Mouse (Mus musculus): ENCODE data around the gene 2610001J05Rik.

- no peak for TF ChIP-seq GATA1 (IDR thresholded peaks at IDR 0.05; ENCODE audit: borderline replicate concordance, low read length)
- TF ChIP-seq FLI1 (IDR thresholded peaks at IDR 0.05; ENCODE audit: low read length) = no peak
Measured at GRCm38 (mm10) chr6:13872076-13872475, 758 bp upstream of the 2610001J05Rik start.
